Mouse (Mus musculus) urinary bladder, postnatal 14 days (tissue): ENCODE measurements around the gene Kcnj6.

Source experiments
- DNase-seq: peaks from one replicate; pipeline ENCODE4 v3.0.0; 2021; ENCODE audit warnings: low spot score

Kcnj6 gene

DNA sequence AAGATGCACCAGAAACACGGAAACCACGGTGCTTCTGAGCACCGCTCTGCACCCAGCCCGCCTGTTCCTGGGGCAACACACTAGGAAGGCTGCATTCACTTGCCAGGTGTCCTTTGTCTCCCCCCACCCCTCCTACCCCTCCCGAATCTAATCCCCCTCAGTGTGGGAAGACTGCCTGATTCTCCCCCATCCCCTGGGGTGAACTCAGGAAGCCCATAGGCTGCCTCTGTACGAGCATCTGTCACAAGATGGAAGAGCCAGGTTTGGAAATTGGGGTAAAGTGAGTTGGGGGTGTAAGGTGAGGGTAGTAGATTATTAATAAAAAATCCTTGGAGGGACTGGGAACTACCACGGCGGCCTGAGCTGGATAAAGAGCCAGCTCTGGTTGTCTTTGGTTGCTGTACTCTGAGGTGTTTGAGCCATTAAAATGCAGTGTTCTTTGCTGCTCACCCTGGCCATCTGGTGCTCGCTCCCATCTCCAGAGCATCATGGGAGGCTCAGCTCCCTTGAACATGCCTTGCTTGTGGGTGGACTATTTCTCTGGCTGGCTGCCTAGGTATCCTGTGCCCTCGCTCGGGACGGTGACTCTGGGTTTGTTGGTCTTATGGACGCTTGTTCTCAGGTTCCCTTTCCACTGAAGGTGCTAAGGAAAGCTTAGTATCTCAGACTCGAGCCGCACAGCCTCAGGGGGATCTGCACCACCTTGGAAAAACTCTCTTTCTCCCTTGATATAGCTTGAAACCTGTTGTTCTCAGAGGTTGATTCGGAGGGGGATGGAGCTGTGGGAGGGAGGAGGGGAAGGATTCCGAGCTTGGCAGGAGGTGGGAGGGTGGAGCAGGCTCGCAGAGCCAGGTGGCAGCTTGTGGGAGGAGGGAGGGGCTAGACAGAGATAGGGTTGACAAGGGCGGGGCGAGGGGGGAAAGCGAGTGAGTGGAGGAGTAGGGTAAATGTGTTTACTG, 65.9 kb downstream of the Kcnj6 start:
- no peak for DNase-seq

DNA sequence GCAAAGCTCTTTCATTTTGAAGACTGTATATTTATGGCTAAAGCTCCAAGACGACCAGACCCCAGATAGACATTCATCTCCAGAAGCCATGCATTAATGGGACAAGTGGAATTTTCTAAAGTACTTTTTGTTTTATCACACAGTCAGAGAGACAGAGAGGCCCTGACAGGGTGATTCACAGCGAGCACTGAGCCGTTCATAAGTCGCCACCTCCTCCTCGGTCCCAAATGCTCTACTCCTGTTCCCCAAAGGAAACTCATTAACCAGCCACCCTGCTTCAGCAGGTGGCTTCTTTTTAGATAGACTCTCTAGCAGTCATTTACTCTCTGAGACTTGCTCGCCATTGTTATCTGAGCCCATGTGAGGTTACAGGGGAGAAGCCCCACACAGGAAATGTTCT, 72.1 kb downstream of the Kcnj6 start:
- no peak for DNase-seq

DNA sequence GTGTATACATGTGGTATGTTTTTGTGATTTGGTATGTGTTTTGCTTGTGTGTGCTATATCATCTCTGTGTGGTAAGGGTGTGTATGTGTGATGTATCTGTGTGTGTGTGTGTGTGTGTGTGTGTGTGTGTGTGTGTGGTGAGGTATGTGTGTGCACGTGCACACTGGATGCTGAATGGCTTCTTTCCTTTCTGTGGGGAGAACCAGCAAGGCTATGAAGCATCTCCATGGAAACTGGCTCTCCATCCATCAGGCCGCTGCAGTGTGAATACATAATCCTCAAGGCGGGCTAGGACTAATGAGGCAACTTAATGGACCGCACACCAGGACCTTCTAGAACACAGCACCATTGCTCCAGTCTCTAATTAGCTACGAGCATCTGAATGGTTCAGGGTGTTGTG, 78.3 kb downstream of the Kcnj6 start:
- DNase-seq, result no peak

DNA sequence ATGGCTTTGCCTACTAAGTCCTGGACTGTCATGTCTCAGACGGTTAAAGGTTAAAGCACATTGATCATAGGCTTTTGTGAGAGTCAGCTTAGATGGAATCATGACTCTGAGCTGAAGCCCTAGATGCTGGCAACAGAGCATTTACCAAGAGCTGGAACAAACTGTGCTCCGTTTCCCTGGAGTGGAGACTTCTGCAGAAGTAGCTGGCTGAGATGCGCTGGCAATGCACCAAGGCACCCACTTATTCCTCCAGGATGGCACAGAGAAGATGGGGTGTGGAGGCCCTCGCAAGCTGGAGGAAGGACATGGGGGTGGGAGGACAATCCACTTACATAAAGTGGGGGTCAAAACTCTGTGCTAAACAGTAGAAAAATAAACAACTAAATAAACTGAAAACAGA, 91.5 kb downstream of the Kcnj6 start:
- no peak for DNase-seq

DNA sequence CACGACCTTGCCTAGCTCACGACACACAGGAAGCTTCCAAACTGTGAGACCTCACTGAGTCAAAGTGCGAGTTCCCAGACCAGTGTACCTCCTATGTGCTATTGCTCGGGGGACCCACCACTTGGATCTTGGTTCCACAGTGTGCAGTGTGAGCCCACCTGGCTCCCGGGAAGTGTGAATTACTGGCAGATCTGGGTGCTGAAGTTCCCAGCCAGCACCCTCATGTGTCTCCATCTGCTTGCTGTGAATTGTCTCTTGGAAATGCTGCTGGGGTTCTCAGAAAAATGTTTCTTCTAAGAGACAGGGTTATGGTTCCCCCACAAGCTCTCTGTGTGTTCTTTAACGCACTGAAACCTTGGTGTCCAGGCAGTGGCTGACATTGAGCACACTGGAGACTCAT, 98.7 kb downstream of the Kcnj6 start:
- DNase-seq, result no peak

DNA sequence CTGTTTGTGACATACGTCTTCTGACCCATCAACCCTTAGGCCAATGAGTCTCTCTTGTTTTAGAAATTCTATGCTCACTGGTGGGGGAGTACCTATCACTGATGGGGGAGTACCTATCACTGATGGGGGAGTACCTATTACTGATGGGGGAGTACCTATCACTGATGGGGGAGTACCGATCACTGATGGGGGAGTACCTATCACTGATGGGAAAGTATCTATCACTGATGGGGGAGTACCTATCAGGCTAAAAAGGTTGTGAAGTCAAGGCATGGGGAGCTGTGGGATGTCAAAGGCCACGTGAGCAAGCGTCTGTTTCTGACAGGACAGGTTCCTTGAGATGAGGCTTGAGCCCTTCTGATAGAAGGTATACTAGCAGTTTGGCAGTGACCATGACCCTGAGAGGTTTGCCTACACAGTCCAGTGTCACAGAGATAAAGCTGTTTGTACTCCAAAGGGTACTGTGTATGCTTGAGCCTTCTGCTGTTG, 105.3 kb downstream of the Kcnj6 start:
- no peak for DNase-seq

DNA sequence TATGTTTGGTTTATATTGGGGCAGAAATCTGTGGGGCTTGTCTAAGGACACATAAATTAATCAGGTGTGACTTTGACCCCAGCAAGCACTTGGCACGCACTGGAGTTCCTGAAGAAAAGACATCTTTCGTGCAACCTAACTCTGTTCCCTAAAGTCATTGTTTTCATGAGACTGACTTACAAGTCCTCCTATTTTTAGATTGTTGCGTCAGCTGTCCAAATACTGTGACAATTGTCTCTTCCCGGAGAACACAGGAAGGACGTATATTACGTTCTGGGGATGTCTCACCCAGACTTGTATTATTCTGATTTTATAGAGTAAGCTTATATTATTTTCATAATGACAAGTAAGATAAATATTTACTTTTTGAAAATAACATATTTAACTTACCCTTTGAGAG, 106.9 kb downstream of the Kcnj6 start:
- no peak for DNase-seq

DNA sequence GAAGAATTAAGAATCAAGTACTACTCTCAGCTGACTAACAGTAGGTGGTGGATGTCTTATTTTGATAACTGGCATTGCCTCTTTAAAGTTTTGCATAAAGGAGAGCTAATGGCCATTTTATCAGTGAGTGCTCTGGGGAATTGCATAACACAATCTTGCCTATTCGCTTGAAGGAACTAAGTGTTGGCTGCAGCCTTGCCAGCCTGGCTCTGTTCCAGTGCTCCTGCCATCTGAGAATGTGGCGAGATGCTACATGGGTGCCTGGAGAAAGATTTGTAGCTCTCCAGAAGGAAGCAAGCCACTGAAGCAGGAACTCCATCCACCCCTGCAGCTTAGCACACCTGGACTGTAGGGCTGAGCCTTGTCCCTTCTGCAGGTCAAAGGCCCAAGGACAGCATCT, 107.4 kb downstream of the Kcnj6 start:
- DNase-seq, result no peak

DNA sequence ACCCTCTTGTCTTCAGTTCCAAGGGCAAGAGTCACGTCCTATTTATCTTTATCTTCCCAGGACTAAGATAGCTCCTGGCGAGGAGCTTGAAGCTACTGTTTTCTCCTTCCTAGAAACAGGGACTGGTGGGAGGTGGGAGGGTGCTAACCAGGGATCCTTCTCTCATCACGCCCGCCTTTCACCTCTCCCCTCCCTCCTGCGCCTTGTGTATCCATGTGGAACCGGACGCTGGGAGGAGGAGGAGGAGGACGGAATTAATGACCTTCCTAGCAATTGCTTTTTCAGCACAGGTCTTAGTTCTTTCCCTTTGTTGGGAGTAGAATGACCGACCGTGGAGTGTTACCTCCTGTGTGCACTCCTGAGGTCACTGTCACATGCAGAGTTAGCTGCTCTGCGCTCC, 108.9 kb downstream of the Kcnj6 start:
- DNase-seq, result no peak

DNA sequence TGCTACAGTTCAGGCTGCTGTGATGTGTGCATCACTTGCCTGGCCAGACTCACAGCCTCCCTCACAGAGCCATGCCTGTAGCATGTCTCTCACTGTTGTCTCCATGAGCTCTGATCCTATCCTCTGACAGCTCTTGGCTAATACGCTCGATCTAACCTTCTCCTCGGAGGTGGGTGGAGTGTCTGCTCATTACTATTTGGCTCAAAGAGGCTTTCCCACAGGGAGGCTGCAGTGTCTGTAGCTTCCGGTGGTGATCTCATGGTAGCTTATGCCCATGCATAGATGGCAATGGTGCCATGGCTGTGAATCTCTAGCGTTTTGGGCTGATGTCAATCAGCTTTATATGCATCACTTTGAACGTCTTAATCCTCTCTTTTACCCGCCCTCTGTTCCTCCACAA, 111.1 kb downstream of the Kcnj6 start:
- DNase-seq, result no peak

DNA sequence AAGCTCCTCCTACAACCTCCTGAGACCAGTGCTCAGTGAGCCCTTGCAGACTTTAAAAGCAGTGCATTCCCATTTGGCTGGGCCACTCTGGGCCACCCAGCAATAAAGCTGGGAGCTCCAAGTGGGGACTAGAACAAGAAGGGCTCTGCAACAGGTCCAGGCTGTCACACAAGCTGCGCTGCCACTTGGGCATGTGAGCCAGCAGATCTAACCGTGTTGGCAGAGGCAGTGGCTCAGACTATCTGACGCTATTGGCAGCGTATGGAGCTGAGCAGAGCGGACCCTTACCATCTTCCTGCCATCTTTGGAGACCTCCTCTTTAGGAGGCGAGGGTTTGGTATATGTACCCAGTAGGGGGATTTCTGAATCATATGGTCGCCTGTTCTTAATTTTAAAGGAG, 112.4 kb downstream of the Kcnj6 start:
- no peak for DNase-seq

DNA sequence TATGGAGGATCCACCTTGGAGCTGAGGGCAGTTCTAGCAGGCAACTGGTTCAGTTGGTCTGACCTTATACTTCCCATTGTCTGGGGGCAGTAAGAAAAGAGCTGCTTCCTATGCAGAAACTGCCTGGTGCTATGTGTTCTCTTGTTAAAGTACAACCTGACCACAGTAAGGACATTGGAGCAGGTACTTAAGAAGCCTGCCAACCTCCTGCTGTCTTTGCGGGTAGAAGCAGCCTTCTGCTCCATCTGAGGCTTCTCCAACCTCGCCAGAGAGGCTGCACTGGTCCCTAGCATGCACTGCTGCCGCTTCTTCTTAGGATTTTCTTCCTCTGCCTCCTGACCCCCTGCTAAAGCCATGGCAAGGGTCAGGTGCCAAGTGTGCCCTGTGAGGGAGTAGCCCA, 113.6 kb downstream of the Kcnj6 start:
- DNase-seq, result no peak

DNA sequence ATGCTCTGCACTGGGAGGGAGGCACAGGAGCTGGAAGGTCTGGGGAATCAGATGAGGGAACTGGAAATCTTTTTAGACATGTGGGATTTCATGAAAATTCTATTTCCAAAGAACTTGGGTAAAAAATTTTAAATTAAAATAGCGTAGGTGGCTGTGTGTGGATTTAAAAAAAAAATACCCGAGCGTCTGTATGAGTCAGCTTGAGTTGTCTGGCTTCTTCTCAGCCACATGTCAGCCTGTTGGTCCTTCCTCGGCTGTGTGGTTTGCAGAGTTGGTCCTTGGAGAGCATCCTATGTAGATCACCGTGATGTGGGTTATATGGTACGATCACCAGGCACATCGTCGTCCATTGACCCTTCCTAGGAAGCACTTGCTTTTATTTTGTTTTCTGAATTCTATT, 114.3 kb downstream of the Kcnj6 start:
- no peak for DNase-seq

DNA sequence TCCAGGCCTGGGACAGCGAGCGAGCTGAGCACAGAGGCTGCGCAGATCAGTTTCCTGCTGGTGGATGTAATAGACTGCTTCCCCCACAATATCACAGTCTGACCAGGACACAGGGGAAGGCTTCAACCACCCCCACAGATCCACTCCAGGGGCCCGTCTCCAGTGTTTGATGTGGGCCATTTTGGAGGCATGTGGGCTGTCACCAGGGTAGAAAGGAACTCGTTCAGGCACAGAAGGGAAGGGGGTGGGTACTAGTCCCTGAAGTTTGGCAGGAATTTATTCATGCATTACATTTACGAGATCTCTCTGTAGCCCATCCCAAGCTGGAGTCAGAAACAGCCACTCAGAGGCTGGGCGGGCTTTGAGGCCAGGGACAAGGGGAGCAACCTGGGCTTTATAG, 115.4 kb downstream of the Kcnj6 start:
- DNase-seq, result no peak

DNA sequence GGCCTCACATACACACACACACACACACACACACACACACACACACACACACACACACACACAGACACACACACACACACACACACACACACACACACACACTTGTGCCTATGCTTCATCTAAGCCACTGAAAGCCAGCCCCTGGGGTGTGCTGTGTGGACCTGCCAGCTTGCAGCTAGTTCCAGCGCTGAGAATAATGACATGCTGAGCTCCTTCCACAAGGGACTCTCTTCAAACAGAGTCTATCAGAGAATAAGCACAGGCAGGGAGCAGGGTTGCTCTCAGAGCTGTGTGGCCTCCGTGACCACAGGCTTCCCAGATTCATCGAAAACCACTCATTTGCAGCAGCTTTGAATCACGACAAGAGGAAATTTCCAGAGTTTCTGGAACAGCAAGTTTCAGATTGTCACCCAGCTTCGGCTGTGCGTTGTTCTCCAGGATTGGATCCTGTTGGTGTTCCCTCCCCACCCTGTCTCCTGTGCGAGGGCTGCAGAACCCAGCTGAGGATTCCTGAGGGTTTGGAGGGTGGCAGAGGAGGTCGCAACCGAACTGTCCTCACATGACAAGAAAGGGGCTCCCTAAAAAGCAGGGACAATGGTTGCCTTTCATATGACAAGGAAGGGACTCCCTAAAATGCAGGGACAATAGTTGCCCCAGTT, 124.8 kb downstream of the Kcnj6 start:
- no peak for DNase-seq

DNA sequence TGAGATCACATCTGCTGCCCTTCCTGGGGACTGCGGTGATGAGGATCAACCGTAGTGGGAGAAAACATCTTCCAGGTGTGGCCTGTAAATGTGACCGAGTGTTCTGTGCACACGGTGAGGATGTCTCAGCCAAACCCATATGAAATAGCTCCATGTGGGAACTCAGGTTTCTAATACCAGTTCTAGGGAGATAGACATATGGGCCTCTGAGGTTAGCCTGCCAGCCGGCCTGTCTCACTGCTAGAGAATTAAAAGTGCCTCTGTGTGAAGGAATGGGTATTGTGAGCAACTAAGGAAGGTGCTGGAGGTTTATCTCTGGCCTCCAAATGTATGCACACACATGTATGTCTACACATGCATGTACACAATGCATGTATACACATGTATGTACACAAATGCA, 129.1 kb downstream of the Kcnj6 start:
- DNase-seq, result no peak

DNA sequence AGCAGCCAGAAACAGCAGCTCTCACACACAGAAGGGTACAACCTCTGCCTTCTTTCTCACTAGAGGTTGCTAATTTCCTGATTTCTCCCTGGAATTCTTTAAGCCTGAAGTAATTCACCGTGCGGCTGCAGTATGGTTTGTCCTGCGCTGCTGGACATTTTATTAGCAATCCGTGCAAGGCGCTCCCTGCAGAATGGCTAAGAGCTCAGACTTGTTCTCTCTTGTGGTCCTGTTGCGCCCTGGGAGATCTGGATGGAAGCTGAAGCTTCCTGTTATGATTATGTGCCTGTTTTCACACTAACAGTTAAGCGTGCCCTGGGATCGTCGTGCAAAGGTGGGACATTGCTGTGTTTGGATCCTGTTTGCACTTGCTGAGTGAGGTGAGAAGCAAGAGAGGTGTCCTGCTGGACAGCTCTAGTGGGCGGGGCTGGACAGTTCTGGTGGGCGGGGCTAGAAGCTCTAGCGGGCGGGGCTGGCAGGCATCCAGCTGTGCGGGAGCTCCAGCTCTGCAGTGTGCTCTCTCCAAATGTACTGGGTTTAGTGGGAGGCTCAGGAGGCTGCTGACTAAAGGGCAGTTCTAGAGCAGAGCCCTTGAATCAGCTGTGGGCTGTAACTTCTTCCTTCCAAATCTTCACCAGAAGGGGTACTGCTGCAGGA, 131.1 kb downstream of the Kcnj6 start:
- DNase-seq, result peak; percentile 11

DNA sequence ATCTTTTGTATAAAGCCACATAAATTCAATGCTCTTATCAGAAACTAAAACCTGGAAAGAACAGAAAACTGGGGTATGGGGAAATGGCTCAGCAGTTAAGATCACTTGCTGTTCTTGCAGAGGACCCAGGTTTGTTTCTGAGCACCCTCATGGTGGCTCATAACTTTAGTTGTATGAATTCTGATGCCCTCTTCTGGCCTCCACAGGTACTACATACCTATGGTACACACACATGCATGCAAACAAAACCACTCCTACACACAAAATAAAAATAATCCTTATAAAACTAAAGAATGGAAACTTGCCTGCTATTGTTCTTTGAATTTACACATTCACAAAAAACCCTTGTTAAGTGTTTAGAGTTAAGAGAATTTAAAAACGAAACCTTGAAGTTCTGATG, 131.7 kb downstream of the Kcnj6 start:
- no peak for DNase-seq

DNA sequence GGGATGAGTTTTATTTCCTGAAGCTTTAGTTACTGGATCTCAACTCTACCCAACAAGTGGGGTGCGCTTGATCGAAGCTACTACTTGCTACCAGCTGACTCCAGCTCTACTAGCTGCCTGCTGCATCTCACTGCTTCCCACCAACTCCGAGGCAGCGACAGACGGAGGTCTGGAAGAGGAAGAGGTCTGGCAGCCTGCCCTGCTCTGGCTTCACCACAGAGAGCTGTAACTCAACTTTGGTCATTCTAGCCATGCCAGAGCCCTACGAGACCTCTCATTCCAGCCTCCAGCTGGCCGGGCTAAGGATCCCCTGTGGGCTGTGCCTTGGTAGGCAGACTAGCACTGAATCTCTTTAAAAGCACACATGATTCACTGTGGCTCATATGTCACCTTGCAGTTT, 132.4 kb downstream of the Kcnj6 start:
- DNase-seq, result no peak

DNA sequence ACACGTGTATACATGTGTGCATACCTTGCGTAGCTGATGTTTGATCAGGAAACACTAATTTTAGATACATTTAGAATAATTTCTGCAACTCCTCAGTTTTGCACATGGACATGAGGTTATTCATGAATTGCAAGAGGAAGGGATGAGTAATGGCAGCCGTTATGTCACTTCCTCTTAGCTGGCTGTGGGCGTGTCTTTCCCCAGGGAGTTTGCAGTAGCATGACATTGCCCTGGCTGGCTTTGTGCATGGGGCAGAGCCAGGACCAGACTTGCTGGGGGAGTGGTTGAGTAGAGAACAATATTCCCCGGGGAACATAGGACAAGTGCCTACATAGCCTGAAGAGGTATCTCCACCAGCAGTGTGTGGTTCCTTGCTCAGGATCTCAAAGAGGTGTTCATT, 134.0 kb downstream of the Kcnj6 start:
- DNase-seq, result no peak

DNA sequence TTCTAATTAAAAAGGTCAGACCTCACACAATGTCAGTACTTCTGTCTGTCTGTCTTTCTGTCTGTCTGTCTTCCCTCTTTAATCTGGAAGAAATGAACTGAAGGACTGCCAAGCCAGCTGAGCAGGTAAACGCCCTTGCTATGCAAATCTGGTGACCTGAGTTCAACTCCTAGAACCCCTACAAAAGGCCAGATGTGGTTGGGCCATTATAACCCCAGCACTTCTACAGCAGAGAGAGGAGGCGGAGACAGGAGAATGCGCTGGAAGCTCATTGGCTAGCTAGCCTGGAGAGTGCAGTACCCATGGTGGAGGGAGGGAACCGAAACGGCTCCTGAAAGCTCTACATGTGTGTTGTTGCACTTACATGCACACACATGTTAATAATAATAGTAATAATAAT, 141.5 kb downstream of the Kcnj6 start:
- DNase-seq, result no peak

DNA sequence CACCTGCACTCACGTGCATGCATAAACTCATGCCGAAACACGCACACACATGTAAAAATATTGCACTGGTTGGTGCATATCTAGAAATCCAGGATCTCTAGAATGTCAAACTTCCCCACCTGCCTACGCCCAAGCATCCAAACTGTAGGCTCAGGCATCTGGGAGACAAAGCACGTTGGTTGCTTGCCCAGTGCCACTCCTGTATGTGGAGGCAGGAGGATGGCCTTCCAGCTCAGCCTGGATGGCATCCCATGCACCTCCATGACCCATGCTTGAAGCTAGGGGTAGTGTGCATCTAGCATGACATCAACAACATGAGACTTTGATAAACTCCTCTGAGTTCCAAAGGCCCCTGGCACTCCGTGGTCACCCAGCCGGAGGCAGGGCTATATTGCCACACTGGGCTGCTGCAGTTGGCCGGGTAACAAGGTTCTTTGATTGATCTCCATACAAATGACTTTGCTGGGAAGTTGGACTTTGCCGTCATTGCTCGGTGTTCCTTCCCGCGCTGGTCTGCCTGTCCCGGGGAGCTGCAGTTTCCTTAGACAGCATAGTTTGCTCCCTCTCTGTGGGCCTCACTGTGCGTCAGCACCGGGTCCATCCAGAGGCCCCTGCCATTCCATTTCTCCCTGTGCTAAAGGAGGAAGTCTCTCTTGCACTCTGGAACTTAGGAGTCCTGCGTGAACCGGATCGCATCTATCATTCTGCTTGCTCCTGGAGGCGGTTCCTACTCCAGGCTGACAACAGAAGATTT, 144.9 kb downstream of the Kcnj6 start:
- no peak for DNase-seq
